Mouse (Mus musculus) spleen, adult 2 months (tissue): ENCODE results near the gene Etv4.

Source experiments
- CTCF ChIP-seq: fragments of 200-500 bp; IDR thresholded peaks from 2 replicates; pipeline ENCODE4 v1.5.1; 2011; ENCODE audit warnings: mild to moderate bottlenecking, inconsistent platforms; ENCODE audit not compliant: insufficient read depth, insufficient read length, insufficient replicate concordance; ENCODE audit errors: extremely low read depth
- POLR2A ChIP-seq: fragments of 200-500 bp; IDR thresholded peaks from 2 replicates; pipeline ENCODE4 v1.6.1; 2011; ENCODE audit warnings: low read depth, low read length, inconsistent platforms

DNA sequence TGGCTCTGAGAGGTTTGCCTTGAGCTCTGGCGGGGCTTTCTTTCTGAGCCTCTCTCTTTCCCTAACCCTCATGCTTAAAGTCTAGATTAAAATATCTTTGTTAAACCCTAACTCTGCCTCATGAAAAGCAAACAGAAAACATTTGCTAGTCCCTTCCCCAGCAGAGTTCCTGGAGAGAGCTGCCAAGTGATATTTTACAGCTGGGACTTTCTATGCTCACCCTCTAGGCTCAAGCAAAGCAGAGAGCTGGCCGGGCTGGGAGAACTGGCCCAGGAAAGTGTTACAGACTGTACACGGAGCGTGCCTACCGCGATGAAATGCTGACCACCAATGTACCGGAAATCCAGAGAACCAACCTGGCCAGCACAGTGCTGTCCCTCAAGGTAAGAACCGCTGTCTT lies 27.8 kb downstream of the Etv4 start:
- TF ChIP-seq CTCF = no peak
- TF ChIP-seq POLR2A = no peak
